Mouse (Mus musculus): Measurements from ENCODE around the gene Mfap2.
A peak's percentile ranks its signal among the peaks of the same experiment; 100 is the strongest.

Gene Mfap2

DNA sequence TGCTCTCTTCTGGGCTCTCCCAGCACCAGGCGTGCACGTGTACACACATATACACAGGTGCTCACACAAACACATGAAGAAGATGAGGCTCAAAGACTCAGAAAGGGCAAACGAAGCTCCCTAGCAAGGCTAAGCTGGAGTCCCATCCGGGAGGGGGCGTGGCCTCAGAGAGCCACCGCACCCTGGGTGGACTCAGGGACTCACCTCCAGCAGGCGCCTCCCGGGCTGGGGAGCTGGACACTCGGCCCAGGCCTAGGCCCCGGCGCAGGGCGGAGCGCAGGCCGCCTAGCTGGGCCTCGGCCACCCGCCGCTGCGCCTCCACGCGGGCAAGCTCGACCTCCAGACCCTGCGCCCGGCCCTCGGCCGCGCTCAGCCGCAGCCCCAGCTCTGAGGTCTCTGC is 14.8 kb downstream of the Mfap2 start:
- DNase-seq (ENCODE audit: low read depth, low spot score): no peak

DNA sequence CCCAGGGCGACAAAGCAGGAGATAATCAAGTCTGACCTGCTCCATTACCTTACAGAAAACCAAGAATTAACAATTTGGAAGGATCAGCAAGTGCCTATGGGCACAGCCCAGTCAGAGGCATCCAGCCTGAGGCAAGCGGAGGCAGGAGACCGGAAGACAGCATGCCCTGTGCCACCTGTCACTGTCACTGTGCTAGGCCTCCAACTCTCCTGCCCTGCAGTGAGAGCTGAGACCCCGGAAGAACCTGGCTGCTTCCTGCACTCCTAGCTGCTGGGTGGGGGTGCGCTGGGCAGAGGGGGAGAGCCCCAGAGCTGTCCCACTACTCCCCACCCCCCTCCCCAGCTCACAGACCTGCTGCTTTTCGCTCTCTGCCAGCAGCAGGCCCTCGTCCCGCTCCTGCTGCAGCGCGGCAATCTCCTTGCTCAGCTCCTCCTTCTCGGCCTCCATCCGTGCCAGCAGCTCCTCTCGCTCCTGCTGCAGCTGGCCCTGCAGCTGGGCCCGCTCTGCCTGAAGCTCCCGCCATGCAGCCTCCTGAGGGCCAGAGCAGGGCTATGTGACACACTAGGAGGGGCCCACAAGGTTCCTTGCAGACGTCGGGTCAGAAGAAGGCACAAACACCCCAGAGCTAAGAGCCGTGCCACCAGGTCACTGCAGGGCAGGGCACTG is 20.5 kb downstream of the Mfap2 start:
- no peak for DNase-seq (ENCODE audit: low read depth, low spot score)

DNA sequence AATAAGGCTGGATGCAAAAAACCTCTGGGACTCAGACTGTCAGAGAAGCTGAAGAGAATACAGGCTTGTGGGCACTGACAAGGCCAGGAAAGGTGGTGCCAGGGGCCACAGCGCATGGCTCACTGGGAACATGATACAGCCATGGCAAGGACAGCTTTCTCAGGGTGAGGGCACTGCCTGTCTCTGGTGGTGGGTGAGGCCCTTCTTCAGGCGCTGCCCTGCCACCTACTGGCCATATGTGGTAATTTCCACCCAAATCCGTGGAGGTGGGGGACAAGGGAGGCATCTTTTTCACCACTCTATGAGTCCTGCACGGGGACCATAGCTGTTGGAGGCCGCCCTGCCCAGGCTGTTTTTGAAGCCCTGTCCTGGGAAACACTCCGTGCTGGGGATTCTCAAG is 21.5 kb downstream of the Mfap2 start:
- DNase-seq (ENCODE audit: low read depth, low spot score): peak; percentile 89

DNA sequence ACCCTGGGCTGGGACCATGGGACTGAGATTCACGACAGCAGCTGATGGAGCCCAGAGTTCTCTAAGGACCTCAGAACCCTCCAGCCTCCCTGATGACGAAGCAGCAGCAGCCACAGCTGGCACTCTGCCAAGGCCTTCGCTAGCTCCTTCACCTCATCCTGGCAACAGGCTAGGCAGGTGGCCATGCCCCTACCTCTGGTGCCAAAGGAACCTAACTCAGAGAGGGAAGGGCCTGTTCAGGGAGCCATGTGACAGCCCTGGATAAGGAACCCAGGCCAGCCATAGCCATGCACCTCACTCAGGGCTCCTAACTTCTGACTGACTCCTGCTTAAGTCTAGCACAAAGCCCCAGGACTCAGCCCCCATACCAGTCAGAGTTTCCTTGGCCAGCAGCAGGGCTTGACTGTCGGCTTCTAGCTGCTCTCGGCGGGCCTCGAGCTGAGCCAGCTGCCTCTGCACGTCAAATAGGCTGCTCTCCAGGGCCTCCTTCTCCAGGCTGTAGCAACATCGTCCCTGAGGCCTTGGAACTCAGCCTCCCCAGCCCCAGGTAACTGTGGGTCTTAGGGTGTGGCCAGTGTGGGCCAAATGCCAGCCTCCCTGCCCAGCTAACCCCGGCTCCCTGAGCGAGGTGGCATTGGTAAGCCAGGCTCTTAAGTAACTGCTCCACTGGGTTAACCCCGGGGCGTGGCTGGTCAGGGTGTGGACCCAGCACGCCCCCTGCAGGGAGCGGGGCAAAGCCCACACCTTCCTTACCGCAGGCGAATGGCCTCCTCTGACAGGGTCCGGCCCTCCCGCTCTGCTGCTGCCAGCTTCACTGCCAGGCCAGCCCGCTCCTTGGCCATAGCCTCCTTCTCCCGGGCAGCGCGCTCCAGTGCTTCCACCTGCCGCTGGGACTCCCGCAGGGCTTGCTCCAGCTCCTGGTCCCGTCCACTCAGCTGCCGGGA is 23.7 kb downstream of the Mfap2 start:
- DNase-seq (ENCODE audit: low read depth, low spot score): peak; percentile 48

DNA sequence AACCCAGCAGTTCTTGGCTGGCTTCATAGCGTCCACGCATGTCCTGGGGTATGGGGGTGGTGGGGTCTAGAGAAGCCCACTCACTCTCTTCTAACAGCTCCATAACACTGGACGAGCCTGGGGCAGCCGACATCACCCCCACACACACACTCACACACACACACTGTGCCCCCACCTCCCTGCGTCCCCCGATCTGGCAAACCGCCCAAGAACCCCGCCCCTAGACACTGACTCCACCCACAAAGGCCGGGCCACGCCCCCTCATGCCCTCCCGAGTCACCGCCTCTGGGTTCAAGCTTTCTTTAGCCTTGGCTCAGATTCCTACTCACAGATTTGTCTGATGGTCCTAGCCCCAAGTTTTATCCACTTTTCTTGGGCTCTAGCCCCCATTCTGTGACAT is 30.9 kb downstream of the Mfap2 start:
- DNase-seq (ENCODE audit: low read depth, low spot score): no peak

DNA sequence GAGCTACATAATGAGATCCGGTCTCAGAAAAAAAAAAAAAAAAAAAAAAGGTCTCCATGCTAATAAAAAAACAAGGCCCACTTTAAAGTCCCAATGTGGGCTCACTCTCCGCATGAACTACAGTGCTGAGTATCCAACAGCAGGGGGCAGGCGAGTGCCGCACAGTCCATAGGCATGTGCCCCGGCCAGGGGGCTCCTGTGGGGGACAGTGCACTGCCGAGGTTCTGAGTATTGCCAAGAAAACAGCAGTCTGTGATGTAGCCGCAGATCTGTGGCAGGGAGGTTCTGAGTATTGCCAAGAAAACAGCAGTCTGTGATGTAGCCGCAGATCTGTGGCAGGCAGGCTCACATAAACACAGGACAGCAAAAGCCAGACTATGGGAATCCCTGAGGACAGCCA is 34.6 kb downstream of the Mfap2 start:
- peak; percentile 48 for DNase-seq (ENCODE audit: low read depth, low spot score)

DNA sequence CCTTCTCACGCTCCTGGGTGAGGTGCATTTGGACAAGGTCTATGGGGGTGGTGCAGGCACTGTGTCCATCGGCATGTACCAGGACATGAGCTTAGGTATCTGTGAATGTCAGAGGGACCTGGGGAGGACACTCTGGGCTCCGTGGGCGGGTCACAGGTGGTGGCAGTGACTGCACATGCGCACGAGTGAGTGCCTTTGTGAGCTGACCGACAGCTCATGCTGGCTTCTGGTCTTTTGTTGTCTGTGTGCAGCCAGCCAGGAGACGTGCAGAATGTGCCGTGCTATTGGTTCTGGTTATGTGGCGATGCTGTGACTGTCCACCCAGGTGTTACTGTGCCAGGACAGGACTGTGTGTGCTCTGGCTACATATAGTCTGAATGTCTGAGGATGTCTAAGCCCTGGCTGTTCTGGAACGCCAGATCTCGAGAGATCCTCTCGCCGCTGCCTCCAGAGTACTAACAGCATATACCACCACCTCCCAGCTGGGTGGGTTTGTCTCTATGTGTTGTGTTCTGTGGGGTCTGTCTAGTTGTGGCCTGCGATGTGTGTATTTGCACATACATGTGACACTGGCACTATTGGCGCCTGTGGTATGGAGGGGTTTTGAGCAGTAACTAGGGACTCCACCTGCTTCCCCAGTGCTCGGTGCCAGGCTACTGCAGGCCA is 38.7 kb downstream of the Mfap2 start:
- peak; percentile 61 for DNase-seq (ENCODE audit: low read depth, low spot score)

DNA sequence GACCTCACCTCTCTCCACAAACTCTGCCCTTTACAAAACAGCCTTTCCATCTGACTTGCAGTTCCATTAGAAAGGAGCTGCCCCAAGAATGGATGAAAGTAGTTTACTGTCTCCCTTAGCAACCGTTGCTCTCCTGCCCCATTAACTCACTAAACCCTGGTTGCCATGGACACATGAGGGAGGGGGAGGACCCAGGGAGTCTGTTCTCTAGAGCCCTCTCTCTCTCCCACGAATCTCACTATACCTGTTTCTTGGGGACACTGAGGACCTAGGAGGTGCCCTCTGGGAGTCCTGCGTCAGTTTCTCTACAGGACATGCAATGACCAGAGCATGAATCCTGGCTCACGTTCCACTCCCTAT is 39.2 kb downstream of the Mfap2 start:
- DNase-seq (ENCODE audit: low read depth, low spot score): peak; percentile 79

DNA sequence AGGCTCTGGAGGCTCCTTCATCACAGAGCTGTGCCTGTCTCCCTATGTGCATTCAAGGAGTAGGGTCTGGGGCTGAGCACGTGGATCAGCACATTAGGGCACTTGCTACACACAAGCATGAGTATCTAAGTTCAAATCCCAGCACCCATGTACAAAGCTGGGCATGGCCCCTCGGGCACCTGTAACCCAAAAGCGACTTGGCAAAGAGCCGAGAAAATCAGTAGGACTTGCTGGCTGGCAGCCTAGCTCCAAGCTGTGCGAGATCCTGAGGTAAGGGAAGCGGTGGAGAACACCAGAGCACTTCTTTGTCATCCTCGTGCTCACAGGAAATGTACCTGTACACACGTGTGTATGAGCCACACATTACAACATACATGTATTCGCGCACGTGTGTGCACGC is 42.2 kb downstream of the Mfap2 start:
- DNase-seq (ENCODE audit: low read depth, low spot score): peak; percentile 39

DNA sequence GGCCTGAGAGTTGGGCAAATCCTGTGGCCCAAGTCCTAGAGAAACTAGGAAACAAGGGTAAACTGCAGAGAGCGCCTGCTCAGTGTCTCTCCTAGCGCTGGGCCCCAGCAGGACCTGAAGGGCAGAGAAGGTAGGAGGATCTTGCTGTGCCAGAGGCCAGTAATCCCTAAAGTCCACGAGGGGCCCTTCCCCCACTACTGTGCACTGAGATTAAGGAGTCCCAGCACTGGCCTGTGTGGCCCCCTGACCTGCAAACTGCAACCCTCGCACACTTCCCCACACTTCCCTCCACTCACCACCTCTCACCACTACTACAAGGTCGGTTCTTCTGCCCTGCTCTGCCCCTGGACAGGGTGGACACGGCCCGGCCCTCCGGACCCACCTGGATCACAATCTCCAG is 42.9 kb downstream of the Mfap2 start:
- no peak for DNase-seq (ENCODE audit: low read depth, low spot score)

DNA sequence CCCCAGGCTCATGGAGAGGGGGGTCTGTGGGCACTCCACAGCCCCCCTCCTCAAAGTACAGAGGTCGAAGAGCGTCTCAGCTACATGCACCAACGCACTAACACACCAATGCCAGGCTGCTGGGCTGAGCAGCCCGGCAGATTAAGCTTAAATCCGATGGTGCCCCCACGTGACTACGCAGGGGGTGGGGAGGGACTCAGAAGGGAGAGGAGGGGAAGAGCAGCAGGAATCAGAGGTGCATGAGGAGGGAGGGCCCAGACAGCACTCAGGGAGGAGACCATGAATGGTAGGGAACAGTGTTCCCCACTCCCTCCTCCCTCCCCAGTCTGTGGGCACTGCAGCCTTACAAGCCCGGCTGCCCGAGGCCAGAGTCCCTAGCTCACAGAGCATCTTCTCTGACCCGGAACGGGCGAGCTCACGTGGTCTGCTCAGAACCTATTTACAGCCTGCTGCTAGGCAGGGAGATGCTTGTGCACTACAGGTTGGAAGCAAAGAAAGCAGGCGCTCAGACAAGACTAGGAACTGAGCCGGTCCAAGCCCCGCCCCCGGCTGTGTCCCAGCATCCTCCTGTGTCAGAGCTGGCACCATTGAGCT is 43.4 kb downstream of the Mfap2 start:
- peak; percentile 92 for DNase-seq (ENCODE audit: low read depth, low spot score)

DNA sequence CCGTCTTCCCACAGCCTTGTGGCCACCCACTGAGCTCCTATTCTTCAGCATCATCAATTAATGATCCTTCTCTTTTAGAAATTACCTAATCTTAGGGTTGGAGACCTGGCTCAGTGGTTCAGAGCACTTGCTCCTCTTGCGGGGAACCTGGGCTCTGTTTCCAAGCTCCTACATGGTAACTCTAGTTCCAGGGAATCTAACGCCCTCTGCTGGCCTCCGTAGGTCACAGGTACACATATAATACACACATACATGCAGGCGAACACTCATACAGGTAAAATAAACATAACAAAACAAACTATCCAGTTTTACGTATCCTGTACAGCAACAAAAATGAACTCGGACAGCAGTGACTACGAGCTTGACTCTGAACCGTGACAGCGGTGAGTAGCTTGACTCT is 46.8 kb downstream of the Mfap2 start:
- no peak for DNase-seq (ENCODE audit: low read depth, low spot score)

DNA sequence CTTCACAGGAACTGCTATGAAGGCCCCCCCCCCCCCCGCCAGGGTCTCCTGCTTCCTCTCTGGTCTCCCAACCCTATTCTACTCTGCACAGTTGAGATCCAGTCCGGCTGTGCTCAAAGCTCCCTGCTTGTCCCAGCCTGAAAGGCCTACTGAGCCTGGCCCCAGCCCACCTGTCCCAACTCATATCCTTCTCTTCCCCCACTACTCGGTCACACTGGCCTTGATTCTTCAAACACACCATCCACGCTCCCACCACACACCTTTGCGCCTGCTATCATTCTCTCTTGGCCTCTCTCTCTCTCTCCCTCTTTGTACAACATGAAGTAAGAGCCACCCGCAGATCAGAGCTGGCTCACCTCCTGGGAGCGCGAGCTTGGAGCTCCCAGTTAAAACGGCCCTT is 48.6 kb downstream of the Mfap2 start:
- DNase-seq (ENCODE audit: low read depth, low spot score): no peak

DNA sequence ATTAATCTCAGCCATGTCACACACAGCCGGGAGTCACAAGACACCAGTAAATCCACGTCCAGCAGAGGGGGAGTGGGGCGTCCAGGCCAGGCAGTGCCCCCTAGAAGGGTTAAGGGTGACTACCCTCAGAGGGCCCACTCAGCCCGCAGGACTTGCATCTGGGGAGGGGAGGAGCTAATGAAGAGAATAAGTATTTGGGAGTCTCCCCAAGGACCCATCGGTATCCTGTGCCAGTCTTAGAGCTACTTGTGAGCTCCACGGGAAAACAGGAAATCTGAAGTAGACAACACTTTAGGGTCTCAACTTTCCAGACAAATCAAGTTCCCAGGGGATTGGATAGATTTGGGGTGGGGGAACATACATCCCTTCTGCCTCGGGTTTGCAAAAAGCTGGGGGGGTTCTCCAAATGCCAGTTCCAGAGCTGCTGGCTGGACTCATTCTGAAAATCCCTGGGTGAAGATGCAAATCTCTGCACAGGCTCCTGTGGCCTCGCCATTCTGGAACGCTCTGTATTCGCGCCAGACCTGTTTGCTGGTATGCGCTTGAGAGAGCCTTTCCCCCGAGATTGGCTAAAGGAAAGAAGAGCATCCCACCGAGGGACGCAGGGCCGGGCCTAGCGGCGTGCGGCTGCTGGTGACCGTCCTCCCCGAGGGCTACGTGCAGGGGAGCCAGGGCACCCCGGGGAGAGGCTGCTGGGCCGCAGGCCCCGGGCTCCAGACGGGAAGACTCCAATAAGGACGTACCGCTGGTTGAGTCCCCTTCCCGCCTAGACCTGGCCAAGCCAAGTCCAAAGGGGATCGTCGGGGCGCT is 49.6 kb downstream of the Mfap2 start:
- DNase-seq (ENCODE audit: low read depth, low spot score): peak; percentile 27

DNA sequence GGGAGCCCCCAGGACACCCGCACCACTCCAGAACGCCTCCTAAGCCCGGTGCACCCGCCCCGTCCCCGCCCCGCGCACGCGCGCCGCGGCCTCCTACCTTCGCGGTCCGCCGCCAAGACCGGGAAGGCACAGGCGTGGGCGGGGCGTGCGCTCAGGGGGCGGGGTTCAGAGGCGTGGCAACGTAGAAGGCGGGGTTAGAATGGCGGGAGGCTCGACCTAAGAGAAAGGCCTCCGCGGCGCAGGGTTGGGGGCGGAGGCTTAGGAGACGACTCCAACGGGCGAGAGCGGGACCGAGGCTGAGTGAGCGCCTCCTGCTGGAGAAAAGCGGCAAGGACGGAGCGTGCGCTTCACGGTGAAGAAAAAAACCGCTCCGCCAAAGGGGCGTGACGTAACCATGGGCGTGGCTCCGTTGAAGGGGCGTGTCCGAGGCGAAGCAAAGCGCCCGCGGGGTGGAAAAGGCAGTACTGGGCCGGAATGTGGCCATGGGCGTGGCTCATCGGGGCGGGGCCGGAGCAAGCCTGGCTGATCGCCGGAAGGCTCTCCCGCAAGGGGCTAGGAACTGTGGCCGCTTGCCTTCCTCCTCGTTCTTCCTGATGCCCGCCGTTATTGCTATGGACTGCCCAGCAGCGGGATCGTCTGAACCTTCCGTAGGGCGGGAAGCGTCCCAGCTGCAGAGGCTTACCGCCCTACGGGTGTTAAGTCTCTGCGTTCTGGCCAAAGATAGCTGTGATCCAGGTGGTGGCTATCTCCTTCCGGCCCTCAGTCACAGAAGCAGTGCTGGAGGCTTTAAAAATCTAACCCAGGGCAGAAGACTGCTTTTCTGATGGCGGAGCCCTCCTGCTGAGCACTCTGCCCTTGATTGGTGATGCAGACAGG is 50.4 kb downstream of the Mfap2 start, which contains the start of gene Crocc:
Gene Crocc, minus strand, starts transcription at position 125 of the 876 bp plus-strand sequence.
- DNase-seq (ENCODE audit: low read depth, low spot score): peak; percentile 100

DNA sequence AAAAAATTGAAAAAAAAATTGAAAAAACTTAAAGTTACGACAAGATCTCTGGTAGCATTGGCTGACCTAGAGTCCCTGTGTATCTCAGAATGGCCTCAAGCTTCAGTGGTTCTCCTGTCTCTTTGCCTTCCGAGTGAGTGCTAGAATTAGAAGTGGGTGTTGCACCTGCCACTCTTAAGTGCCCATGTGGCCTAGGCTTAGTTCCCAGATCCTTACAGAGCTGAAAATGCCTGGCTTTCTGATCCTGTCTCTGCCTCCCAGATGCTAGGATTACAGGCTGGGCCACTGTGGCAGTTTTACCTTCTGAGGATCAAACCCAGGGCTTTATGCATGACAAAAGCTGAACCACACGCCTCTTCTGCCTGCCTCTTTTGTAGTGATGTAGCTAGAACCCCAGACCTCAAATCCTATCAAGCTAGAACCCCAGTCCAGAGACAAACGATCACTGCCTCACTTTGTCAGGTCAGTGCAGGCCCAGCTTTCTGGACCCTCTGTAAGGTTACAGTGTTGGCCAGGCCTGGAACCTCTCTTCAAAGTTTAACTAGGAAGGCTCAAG is 54.0 kb downstream of the Mfap2 start:
- DNase-seq (ENCODE audit: low read depth, low spot score): no peak

DNA sequence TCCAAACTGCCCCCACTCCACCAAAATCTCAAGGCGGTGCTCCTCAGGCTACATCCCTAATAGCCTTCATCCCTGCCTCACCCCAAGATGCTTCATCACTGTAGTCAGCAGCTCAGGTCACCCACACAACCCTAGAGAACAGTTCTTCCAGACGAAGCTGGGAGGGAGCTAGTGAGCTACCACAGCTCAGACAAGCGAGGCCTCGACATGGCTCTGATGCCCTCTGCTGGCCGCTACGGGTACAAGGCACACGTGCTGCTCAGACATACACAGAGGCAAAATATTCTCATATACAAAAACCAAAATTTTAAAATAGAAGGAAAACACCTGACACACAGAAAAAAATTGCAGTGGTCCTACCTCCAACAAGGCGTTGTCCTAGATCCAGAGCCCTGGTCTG is 54.9 kb downstream of the Mfap2 start:
- DNase-seq (ENCODE audit: low read depth, low spot score): peak; percentile 97

All from brain, adult 2 months (tissue).